Mouse (Mus musculus) embryo, embryonic 10 days (tissue): ENCODE results near the gene Slc9a2.
"Not testable (repeated sequence)": the region's sequence is repeated elsewhere in the genome, so short reads cannot be mapped to it uniquely, and the experiment has no call there.

Source experiments
- DNase-seq: peaks from one replicate; pipeline ENCODE4 v3.0.0-alpha.2; 2015; ENCODE audit warnings: low spot score

The Slc9a2 gene

DNA sequence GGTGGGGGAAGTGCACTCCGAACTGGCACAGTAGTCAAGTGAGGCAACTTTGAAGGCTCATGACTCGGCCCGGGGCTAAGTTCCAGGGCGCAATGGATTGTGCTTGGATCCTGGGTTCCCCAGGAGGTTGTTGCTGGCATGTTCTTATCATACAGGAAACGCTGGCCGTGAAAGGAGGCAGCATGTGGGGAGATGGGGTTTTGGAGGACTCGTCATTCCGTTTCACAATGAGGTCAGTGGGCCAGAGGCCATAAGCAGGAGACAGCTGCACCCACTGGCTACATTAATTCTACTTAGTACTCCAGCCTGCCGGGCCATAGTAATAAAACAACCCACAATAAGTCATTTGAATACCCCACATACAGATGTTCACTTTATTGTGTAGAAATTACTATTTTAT lies 34.6 kb downstream of the Slc9a2 start:
- no peak for DNase-seq

DNA sequence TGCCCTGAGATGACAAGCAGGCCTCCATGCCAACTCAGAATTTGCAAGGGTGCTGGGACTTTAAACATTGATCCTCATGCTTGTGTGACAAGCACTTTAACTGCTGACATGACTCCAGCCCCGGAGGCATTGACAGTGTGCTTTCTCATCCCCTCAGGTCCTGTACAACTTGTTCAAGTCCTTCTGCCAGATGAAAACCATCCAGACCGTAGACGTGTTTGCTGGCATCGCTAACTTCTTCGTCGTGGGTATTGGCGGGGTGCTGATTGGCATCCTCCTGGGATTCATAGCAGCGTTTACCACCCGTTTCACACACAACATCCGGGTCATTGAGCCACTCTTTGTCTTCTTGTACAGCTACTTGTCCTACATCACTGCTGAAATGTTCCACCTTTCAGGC lies 45.7 kb downstream of the Slc9a2 start:
- no peak for DNase-seq

DNA sequence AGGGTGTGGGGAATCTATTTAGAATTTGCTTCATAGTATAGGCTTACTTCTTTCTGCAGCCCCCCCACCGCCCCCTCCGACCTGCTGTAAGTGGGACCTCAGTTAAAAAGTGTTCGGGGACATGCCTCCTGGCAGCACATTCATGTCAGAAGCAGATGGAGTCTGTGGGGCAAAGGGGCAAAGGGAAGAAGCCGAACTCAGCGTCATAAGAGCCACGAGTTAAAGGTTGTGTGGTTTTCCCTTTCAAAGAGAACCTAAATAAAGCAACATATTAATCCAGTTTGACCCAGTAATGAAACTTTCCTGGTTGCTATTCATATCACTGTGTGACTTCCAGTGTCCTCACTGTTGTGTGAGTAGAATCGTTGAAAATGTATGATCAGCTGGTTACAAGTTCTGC lies 47.0 kb downstream of the Slc9a2 start:
- DNase-seq, result no peak

DNA sequence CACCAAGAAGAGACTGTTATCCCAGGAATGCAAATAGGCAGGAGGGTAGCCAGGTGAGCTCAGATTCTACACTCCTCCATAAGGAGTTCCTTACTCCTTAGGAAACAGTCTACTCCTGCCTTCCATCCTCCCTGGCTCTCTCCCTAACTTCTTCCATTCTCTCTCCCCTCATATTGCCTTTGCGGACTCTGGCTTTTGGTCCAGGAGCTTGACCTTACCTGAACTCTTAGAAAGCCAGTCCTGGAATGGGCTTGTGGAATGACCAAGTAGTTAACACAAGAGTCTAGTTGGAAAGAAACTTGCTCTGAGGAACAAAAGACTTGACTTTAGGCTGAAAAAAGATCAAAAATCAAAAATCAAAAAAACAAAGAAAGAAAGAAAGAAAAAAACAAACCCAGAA lies 48.3 kb downstream of the Slc9a2 start:
- DNase-seq, result no peak

DNA sequence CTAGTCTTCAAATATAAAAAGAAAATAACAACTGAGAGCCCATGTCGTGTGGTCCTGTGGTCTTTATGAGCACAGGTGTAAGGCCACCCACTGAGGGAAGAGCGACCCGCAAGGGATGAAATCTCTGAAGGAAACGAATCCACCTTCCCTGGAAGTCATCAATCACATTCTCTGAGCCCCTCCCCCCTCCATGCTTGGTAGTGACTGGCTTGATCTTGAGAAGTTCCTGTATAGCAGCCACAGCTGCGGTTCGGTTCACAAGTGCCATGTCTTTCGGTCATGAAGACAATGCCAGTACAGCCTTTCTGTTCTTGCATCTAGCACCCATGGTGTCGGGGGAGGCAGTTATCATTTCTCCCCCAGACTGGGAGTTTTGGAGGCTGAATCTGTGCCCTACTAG lies 57.3 kb downstream of the Slc9a2 start:
- no peak for DNase-seq

DNA sequence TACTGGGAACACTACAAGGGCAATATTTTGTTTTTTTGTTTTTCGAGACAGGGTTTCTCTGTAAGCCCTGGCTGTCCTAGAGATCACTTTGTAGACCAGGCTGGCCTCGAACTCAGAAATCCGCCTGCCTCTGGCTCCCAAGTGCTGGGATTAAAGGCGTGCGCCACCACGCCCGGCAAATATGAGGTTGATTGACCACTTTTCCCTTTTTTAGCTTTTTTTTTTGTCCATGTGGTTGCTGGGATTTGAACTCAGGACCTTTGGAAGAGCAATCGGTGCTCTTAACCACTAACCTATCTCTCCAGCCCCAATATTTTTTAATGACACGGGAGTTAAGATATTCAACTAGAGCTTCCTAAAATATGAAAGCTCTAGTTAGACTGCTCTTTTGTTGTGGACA lies 57.9 kb downstream of the Slc9a2 start:
- not testable (repeated sequence) for DNase-seq

DNA sequence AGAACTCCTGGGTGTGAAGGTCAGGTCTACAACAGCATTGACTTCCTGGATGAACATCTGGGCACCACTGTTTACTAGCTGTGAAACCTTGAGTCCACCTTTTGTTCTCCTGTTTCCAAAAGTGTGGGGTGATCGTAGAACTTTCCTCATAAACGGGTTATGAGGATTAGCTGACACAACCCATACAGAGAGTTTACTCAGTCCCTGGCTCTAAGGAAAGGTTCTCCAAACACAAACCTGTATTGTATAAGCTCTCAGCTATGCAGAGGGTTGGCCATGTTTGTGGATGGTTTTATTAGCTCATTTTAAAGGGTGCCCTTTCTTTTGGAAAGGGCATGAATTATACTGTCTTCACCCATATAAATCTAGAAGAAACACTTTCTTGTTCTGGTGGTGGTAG lies 60.4 kb downstream of the Slc9a2 start:
- no peak for DNase-seq

DNA sequence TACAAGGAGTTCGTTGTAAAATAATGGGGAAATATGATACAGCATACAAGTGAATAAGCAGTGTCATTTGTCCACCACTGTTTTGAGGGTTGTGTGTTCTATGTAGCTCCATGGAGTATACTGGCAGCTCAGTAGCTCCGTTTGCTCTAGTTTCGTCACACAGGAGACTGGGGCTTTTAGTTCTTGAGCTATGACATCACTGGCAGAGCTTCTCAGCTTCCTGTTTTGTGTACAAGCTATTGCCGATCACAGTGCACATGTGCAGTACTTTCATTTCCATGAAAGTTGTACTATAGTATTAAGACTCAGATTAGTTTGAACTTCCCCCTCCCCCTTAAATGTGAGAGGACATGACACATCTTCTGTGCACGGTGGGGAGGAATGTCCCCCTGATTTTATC lies 65.7 kb downstream of the Slc9a2 start:
- DNase-seq, result no peak

DNA sequence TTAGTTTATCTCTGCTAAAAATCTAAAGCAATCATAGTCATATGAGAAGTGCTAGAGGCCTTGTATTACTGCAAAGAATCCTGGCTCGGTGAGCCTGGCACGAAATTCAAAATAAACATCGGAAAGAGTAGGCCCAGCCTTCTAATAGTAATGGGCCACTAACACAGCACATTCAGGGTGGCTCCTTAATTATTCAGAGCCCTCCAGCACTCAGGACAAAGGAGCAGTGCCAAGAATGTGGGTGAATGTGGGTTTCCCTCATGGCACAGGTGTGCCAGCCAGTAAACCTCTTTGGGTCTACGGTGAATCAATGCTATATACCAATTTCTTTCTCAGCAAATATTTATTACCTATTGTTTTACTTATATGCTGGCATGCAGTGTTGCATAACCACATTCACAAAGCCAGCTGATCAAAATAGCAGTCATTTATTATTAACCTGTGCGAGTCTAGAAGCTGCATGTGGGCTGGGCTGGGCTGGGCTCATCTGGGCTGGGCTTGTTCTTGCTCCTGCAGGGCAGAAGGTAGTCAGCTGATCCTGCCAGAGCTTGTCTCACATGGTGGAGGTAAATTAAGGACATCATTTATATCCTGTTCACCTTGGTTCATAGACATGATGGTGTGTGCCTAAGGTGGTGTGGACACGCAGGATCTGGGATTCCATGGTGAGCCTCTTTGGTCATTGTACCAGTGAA lies 79.5 kb downstream of the Slc9a2 start:
- DNase-seq, result no peak

DNA sequence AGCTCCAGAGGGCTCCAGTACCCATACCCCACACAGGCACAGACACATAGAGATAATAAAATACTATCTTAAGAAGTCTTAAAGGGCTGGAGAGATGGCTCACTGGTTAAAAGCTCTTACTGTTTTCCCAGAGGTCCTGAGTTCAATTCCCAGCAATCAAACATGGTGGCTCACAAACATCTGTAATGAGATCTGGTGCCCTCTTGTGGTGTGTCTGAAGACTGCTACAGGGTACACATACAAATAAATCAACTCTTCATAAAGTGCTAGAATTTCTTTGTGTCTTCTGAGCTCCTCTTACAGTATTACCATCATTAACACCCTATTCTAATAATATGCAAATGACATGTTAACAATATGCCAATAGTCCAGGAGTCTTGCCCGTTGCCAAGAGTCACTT lies 83.7 kb downstream of the Slc9a2 start:
- DNase-seq, result no peak

DNA sequence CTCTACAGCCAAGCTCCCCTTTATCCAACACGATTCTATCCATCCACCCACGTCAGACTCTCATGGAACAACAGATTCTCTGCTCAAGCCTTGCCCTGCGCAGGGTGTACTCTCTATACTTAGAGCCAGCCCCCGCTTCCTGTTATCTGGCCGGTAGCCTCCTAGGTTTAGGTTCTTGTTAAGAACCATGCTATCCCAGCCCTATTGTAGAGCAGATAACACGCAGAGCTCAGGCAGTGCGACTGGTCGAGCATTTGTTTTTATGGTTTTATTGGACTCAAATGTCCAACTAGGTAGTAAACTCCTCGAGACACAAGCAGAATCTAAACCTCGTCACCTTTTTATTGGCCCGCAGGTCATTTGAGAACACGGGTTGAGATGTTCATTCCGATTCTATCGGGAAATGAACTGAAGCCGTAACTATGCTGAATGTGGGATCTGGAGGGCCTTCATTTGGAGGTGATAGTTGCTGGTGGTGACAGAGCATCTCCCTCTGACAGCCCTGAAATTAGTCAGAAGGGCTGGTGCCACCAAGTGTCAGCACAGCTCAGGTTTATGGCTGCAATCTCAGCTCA lies 84.4 kb downstream of the Slc9a2 start:
- no peak for DNase-seq

DNA sequence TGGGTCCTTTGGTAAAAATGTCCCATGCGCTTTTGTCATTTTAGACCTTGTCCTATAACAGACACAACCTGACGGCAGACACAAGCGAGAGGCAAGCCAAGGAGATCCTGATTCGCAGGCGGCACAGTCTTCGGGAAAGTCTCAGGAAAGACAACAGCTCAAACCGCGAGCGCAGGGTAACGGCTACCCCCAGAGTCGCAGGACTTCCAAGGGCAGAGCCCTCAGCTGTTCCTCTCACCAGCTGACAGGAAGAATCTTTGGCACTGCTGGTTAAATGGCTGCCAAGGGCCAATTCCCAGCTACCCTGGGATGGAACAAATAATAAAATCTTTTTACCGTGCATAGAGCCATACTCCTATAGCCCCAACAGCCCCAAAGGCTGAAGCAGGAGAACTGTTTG lies 85.1 kb downstream of the Slc9a2 start:
- no peak for DNase-seq

DNA sequence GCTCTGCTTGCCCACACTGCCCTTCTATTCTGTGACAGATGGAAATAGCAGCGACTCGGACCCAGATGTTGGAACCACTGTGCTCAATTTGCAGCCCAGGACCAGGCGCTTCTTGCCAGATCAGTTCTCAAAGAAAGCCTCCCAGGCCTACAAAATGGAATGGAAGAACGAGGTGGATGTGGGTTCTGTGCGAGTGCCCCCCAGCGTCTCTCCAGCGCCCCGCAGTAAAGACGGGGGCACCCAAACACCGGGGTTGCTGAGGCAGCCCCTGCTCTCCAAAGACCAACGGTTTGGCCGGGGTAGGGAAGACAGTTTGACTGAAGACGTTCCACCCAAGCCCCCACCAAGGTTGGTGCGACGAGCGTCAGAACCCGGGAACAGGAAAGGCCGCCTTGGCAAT lies 87.2 kb downstream of the Slc9a2 start:
- no peak for DNase-seq

DNA sequence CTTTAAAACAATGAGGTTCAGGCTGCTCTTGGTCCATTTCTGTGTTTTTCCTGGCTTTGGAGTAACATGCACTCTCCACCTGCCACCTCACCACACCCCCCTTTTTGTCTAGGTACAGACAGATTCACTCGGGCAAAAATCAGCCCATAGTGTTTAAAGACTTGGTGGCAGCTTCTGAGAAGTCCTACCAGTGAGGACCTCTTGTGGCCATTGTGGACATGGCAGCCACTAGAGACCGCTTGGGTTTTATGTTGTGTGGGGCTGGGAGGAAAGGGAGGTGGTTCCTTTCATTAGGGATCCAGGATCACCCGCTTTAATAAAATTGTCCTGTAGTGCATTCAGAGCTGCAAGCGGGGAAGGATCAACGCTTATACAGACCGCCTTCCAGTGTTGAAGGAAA lies 88.2 kb downstream of the Slc9a2 start:
- DNase-seq, result peak; percentile 80

DNA sequence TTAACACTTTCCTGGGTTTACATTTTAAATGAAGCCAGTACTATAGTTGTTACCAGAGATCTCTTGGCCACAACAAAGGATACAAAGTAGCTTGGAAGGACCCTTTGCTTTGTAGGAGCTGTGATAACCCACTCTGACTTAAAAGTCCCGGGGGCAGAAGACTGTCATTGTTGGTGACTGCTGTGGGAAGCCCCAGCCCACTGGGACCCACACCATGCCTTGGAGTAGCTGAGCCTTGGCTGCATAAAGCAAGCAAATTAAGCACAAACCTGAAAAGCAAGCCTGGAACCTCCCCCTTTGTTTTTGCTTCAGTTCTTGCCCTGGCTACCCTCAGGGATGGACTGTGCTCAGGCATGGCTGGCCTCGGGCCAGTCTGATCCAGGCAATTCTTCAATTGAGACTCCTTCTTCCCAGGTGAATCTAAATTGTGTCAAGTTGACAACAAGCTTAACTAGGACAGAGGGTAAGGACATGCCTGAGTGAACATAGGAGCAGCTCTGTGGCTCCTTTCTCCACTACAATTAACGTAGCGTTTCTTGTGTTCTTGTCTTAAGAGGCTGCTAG lies 89.0 kb downstream of the Slc9a2 start:
- no peak for DNase-seq

DNA sequence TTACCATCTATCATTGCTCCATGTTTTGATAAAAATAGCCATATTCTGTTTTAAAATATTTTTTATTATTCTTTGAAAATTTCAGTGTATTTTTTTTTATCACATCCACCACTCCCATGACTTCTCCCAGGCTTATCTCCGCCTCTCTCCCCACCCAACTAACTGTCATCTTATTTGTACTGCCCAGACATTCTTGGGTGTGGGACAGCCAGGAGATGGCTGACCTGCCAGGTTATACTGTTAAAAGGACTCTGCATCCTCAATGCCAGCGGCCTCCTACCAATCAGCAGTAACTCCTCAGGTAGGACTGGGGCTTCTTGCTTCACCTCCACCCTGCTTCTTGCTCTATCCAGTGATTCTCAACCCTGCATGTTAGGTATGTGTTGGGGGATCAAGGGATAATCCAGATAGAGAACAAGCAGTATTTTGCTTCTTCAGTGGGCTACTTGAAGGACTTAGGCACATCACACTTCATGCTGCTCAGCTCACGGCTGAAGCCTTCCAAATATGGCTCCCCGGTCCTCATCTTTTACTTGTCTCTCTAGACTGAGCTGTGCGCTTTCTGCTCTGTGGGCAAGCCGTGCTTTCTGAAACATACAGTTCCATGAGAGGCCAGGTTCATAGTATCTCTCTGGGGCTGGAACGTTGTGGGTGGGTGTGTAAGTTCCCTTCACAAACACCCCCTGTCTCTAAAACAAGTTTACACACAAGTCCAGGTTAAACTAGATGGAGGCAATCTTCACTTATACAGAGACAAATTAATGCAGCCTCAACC lies 91.0 kb downstream of the Slc9a2 start:
- no peak for DNase-seq

DNA sequence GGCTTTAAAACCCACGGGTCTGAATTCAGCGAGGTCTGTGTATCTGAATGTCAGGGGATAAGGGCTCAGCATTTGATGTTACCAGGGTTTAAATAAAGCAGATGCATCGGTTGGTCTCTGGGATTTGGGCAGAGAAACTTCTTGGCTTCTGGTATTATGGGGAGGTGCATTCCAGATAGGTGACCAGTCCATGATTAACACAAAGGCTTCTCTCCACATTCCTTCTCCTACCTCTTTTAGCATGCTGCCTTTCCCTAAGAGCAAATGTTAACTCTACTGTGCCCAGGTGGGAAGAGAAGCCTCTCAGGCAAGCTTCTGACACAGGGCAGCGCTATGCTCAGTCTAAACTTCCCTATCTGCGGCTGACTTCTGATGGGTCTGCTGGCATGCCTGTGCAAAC lies 92.9 kb downstream of the Slc9a2 start:
- no peak for DNase-seq

DNA sequence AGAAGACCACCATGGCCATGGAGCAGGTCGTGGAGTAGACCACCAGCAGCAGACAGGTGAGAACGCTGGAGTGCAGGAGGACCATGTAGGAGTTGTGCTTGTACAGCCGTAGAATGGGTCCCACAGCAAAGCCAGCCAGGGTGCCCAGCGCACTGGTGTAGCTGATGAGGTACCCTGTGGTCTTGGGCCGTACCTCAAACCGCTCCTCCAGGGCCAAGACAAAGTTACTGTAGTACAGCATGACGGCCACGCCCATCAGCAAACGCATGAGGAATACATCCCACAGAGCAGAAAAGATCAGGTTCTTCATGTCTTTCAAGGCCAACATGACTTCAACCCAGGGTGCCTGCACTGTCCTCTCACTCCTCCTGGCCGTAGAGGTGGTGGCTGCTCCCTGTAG lies 93.7 kb downstream of the Slc9a2 start:
- no peak for DNase-seq

DNA sequence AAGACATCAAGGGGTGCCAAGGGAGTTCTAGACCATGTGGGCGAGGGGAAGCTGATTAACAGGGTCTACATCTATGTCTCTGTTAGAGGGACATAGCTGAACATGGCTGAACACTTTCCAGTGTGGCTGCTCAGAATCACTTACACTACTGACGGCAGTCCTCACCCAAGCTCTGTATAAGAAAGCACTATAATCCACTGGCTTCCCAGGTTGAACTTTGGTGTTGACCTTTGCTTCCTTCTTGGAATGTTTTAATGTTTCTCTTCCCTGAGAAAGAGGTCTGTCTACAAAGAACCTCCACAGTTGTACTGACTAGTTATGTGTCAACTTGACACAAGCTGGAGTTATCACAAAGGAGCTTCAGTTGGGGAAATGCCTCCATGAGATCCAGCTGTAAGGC lies 95.7 kb downstream of the Slc9a2 start:
- no peak for DNase-seq

DNA sequence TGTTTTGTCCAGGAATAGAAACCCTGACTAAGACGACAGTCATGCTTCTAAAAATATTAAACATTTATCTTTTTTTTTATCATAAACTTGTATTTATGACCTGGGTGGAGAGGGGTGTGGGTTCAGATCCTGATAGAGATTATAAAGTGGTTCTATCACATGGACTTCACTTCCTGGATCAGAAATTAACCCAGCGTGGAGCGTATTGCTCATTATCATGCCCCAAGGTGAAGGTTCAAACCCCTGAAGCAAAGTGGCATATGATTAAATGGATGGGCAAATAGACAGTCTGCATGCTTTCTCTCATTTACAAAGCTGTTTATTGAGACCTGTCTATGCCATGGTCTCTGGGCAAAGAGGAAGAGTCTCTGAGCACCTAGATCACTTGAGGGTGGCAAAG lies 96.4 kb downstream of the Slc9a2 start:
- DNase-seq, result no peak

DNA sequence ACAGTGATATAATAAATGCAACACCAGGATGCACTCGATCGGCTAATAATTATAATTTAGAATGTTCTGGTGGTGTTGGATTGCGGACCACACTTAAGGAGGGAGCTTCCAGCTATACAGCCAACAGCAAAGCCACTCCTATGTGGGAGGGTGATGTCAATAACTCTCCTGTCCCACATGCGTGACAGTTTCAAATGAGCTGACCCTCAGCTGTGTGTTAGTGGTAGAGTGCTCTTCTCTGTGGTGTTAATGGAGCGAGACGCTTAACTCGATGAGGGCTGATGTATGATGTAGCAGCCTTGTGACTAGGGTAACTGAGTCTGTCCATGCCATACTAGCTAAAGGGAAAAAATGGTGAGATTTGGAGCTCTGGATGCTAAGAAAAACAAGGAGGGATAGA lies 103.1 kb downstream of the Slc9a2 start:
- DNase-seq, result no peak

DNA sequence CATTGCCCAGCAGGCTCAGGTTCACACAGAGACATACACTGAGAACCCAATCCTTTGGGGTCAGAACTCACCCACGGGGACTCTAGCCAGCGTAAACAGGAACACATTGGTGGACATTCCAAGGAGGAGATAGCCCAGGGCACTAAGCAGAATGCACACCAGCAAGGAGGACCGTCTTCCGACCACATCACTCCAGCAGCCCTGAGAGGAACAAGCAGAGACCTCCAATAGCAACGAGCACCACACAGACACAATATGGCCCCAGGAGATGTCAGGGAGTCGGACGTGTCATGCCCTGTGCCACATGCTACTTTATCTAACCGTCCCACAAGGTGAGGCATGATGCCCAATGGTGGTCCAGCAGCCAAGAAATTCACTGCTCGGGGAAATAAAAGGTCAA lies 103.9 kb downstream of the Slc9a2 start:
- DNase-seq, result no peak

DNA sequence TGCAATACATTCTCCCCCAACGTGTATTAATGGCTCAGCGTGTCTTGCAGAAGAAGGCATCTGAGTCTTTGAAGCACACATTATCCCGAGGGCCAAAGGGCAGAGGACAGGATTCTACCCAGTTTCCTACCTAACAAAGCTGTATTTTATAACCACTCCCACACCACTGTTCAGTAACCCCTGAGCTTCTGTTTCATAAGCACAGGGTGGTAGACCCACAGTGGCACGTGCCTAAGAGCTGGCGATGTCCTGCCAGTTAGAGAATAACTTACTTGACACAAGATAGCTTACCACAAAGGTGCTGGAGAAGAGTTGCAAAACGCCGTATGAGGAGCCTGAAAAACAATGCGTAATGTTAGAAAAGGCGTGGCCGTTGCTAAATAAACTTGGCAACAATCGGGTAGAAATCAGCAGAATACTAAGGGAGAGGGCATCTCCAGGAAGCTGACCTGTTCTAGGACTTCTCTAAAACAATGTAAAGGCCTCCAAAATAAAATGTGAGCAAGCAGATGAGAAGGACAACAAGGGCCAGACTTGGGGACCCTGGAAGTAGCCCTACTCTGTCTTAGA lies 105.6 kb downstream of the Slc9a2 start:
- no peak for DNase-seq
